Mouse (Mus musculus) neural tube, embryonic 13.5 days (tissue): ENCODE results near the gene D430042O09Rik. TPM values are rescaled to one million over a fixed set of nuclear protein-coding genes. Genes with fewer than 3 reads are reported as not detected.

Experiments
- ATAC-seq: fragments of 200-750 bp; cut with Nextera tagmentation; 2 replicates; pipeline ENCODE4 v1.8.0; 2017; ENCODE audit warnings: low read depth, mild to moderate bottlenecking, moderate TSS enrichment, moderate library complexity
- H3K27ac ChIP-seq: fragments of 300-500 bp; sonication (generic); replicated peaks from 2 replicates; pipeline ENCODE4 v1.5.1; 2015; ENCODE audit warnings: moderate library complexity, mild to moderate bottlenecking, inconsistent platforms
- H3K27me3 ChIP-seq: fragments of 300-500 bp; sonication (generic); 2 replicates; pipeline ENCODE4 v1.6.1; 2015; ENCODE audit warnings: mild to moderate bottlenecking, inconsistent platforms
- H3K36me3 ChIP-seq: fragments of 300-500 bp; sonication (generic); 2 replicates; pipeline ENCODE4 v1.6.1; 2015; ENCODE audit warnings: mild to moderate bottlenecking, inconsistent platforms
- H3K4me1 ChIP-seq: fragments of 300-500 bp; sonication (generic); replicated peaks from 2 replicates; pipeline ENCODE4 v1.6.1; 2015; ENCODE audit warnings: inconsistent platforms
- H3K4me2 ChIP-seq: fragments of 300-500 bp; sonication (generic); 2 replicates; pipeline ENCODE4 v1.6.1; 2015; ENCODE audit warnings: inconsistent platforms, mild to moderate bottlenecking, moderate library complexity
- H3K4me3 ChIP-seq: fragments of 300-500 bp; sonication (generic); 2 replicates; pipeline ENCODE4 v1.5.1; 2015; ENCODE audit warnings: mild to moderate bottlenecking, inconsistent platforms
- H3K9ac ChIP-seq: fragments of 300-500 bp; sonication (generic); 2 replicates; pipeline ENCODE4 v1.6.1; 2015; ENCODE audit warnings: moderate library complexity, mild to moderate bottlenecking, inconsistent platforms
- H3K9me3 ChIP-seq: fragments of 300-500 bp; sonication (generic); 2 replicates; pipeline ENCODE4 v1.6.1; 2016; ENCODE audit warnings: inconsistent platforms
- WGBS: fragments of 180-500 bp; shearing (Covaris S2); methylation state at CpG from one replicate; pipeline ENCODE4 v1.1.7; 2015; 5-methylcytosine and 5-hydroxymethylcytosine counted together
- polyA plus RNA-seq: library from polyadenylated mRNA; unstranded; fragments of >200 nt; fragmentation: Nextera tagmentation; extraction: Ambion mirVana; gene quantifications from 2 replicates; pipeline ENCODE4 v1.2.1, GENCODE M21; 2015

The D430042O09Rik gene
- polyA plus RNA-seq, 1 experiment from 2014 or later, result 5.9 TPM

DNA sequence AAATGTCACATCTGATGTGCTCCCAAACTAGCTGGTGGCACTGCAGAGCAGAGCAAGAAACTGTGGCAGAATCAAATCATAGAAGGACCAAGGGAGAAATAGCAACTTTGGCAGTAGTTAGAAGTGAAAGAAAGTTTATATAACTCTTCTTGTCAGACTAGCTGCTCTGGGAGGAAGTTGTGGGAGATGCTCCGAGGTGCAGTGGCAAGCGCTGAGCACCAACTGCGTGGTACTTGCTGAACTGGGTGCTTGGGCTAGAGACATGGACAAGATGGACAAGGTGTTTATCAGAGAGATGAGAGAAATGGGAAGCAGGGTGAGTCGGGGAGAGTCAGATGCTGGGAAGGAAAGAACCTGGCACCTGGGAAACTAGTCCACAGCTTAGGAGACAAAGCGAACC is 180.1 kb downstream of the D430042O09Rik start:
- Histone ChIP-seq H3K9ac (0 out of 2 replicates have a peak overlapping the region, but pooled peaks have one; percentile 4), H3K27me3 (no peaks in the 10 kb centered on the region), H3K4me1 (peaks cover 30% of the 10 kb centered on the region), H3K4me3 (no peak overlapping the region), H3K36me3 (no peaks in the 10 kb centered on the region), H3K27ac (no peak overlapping the region), H3K9me3 (no peaks in the 10 kb centered on the region), H3K4me2 (no peak overlapping the region)
- 90% methylated on average over 5 of the region's 5 CpGs for WGBS
- no peak for ATAC-seq

GRCm38 (mm10) chr7:125888373-125888772 is 180.7 kb downstream of the D430042O09Rik start:
- Histone ChIP-seq H3K36me3 (no peaks in the 10 kb centered on the region), H3K27ac (0 out of 2 replicates have a peak overlapping the region, but pooled peaks have one; percentile 9), H3K27me3 (no peaks in the 10 kb centered on the region), H3K4me3 (no peak overlapping the region), H3K9me3 (no peaks in the 10 kb centered on the region), H3K4me1 (peaks cover 30% of the 10 kb centered on the region), H3K9ac (0 out of 2 replicates have a peak overlapping the region, but pooled peaks have one; percentile 4), H3K4me2 (no peak overlapping the region)
- 62% methylated on average over 12 of the region's 12 CpGs for whole genome bisulfite sequencing
- no peak for ATAC-seq

- no peaks in the 10 kb centered on the region for H3K36me3 ChIP-seq
- no peak overlapping the region for H3K4me3 ChIP-seq
- H3K4me2 ChIP-seq, result no peak overlapping the region
- no peak overlapping the region for H3K9ac ChIP-seq
- H3K27ac ChIP-seq, result no peak overlapping the region
- WGBS, result 97% methylated on average over 5 of the region's 5 CpGs
- H3K4me1 ChIP-seq, result peaks cover 3% of the 10 kb centered on the region
- H3K27me3 ChIP-seq, result no peaks in the 10 kb centered on the region
- no peak for ATAC-seq
- H3K9me3 ChIP-seq, result no peaks in the 10 kb centered on the region
Measured at GRCm38 (mm10) chr7:125893621-125894020, 185.9 kb downstream of the D430042O09Rik start.

DNA sequence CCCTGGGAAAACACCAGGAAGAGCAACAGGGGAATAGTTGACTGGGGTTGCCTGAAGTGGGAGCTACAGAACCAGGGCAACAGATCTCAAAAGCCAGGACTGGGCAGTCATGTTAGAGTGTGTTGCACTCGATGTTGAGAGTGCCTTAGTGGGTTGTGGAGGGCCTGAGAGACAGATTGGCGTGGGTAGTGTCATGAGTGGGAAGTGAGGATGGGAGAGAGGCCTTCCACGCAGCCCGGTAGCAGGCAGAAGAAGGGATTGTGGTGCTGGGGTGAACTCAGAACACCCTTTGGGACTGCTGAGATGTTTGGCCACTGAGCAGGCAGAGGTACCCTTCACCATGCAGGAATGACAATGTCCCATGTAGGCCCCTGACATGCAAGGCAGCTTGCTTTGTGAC is 189.4 kb downstream of the D430042O09Rik start:
- peaks cover 11% of the 10 kb centered on the region for H3K4me1 ChIP-seq
- ATAC-seq, result no peak
- H3K36me3 ChIP-seq, result no peaks in the 10 kb centered on the region
- no peaks in the 10 kb centered on the region for H3K9me3 ChIP-seq
- no peak overlapping the region for H3K4me2 ChIP-seq
- H3K27me3 ChIP-seq, result no peaks in the 10 kb centered on the region
- 86% methylated on average over 4 of the region's 4 CpGs for WGBS
- no peak overlapping the region for H3K9ac ChIP-seq
- H3K27ac ChIP-seq, result no peak overlapping the region
- H3K4me3 ChIP-seq, result no peak overlapping the region

DNA sequence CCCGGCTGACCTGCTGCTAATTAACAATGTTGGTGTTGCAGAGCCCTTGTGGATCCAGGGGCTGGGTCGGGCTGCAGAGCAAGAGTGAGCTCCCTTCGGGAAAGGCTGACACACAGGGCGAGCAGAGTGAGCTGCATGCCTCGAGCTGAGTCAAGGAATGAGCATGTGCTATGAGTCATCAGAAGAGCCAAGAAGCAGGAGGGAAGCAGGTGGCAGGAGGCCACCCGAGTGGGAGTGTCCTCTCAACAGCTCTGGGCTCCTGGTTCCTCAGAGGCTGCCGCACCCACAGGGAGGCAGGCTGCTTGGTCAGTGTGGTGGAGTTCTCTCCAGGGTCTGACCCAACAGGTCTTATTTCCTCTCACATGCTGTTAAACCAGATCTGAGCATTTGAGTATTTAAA is 191.3 kb downstream of the D430042O09Rik start:
- ATAC-seq, result no peak
- H3K9ac ChIP-seq, result no peak overlapping the region
- H3K27ac ChIP-seq, result no peak overlapping the region
- no peak overlapping the region for H3K4me3 ChIP-seq
- no peaks in the 10 kb centered on the region for H3K27me3 ChIP-seq
- WGBS, result 51% methylated on average over 7 of the region's 7 CpGs
- H3K36me3 ChIP-seq, result no peaks in the 10 kb centered on the region
- H3K4me2 ChIP-seq, result no peak overlapping the region
- H3K4me1 ChIP-seq, result peaks cover 11% of the 10 kb centered on the region
- H3K9me3 ChIP-seq, result no peaks in the 10 kb centered on the region

GRCm38 (mm10) chr7:125899916-125900315 is 192.2 kb downstream of the D430042O09Rik start:
- H3K4me2 ChIP-seq, result no peak overlapping the region
- 55% methylated on average over 2 of the region's 2 CpGs for WGBS
- H3K9me3 ChIP-seq, result no peaks in the 10 kb centered on the region
- H3K27ac ChIP-seq, result no peak overlapping the region
- ATAC-seq, result no peak
- H3K4me1 ChIP-seq, result peaks cover 11% of the 10 kb centered on the region
- H3K27me3 ChIP-seq, result no peaks in the 10 kb centered on the region
- H3K4me3 ChIP-seq, result no peak overlapping the region
- H3K36me3 ChIP-seq, result no peaks in the 10 kb centered on the region
- no peak overlapping the region for H3K9ac ChIP-seq

GRCm38 (mm10) chr7:125900386-125901161 is 192.9 kb downstream of the D430042O09Rik start:
- Histone ChIP-seq H3K27me3 (no peaks in the 10 kb centered on the region), H3K9me3 (no peaks in the 10 kb centered on the region), H3K4me1 (peaks cover 11% of the 10 kb centered on the region), H3K4me3 (no peak overlapping the region), H3K9ac (no peak overlapping the region), H3K27ac (no peak overlapping the region; the same call in 1 of the 2 replicates), H3K36me3 (no peaks in the 10 kb centered on the region), H3K4me2 (no peak overlapping the region)
- ATAC-seq, result no peak
- WGBS, result 55% methylated on average over 13 of the region's 13 CpGs

DNA sequence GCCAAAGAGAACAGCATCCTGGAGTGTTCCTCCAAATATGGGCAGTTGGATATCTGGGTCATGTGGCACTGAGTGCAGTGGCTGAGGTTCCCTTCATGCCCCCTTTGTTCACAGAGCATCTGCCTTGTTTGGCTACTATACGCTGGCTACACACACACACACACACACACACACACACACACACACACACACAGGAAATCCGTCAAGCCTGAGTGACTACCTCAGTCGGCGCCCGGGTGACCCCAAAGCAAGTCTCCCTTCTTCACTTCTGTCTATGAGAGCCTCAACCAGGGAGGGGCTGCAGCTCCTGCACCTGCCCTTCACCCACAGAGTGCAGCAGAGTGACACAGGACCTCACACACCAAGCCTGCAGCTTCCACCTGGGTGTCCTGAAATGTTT is 213.1 kb downstream of the D430042O09Rik start:
- H3K27me3 ChIP-seq, result no peaks in the 10 kb centered on the region
- no peaks in the 10 kb centered on the region for H3K9me3 ChIP-seq
- H3K9ac ChIP-seq, result no peak overlapping the region
- no peak for ATAC-seq
- H3K36me3 ChIP-seq, result no peaks in the 10 kb centered on the region
- H3K4me1 ChIP-seq, result no peaks in the 10 kb centered on the region
- no peak overlapping the region for H3K27ac ChIP-seq
- WGBS, result 74% methylated on average over 5 of the region's 5 CpGs
- H3K4me3 ChIP-seq, result no peak overlapping the region
- no peak overlapping the region for H3K4me2 ChIP-seq

- H3K9ac ChIP-seq, result no peak overlapping the region
- no peak for ATAC-seq
- no peak overlapping the region for H3K27ac ChIP-seq
- H3K4me3 ChIP-seq, result no peak overlapping the region
- no peaks in the 10 kb centered on the region for H3K9me3 ChIP-seq
- no peak overlapping the region for H3K4me2 ChIP-seq
- 85% methylated on average over 5 of the region's 5 CpGs for WGBS
- no peaks in the 10 kb centered on the region for H3K4me1 ChIP-seq
- H3K36me3 ChIP-seq, result no peaks in the 10 kb centered on the region
- no peaks in the 10 kb centered on the region for H3K27me3 ChIP-seq
Measured at GRCm38 (mm10) chr7:125924044-125924443, 216.4 kb downstream of the D430042O09Rik start.

Other genes with a start within 250 kb of the D430042O09Rik start
- gene Nsmce1, start 216.3 kb upstream of the D430042O09Rik start, polyA plus RNA-seq, result 93.2 and 105 TPM in 2 replicates
- 4.3 and 5.5 TPM in 2 replicates for gene Il4ra, start 155.8 kb upstream of the D430042O09Rik start, polyA plus RNA-seq
- 0.25 and 0.61 TPM in 2 replicates for gene Il21r, start 104.5 kb upstream of the D430042O09Rik start, polyA plus RNA-seq
- gene Gtf3c1, start 108 bp upstream of the D430042O09Rik start, polyA plus RNA-seq, result 28.7 and 29.3 TPM in 2 replicates